Mouse (Mus musculus) hindbrain, postnatal 0 days (tissue): ENCODE measurements around the gene Gm12845. TPM values are rescaled to one million over a fixed set of nuclear protein-coding genes. Genes with fewer than 3 reads are reported as not detected.

Experiments used
- ATAC-seq: fragments of 200-750 bp; cut with Nextera tagmentation; 2 replicates; pipeline ENCODE4 v1.8.0; 2017; ENCODE audit warnings: mild to moderate bottlenecking, moderate TSS enrichment, moderate library complexity
- DNase-seq: peaks from one replicate; pipeline ENCODE4 v3.0.0-alpha.2; 2015; ENCODE audit warnings: low spot score
- H3K27ac ChIP-seq: fragments of 300-500 bp; sonication (generic); 2 replicates; pipeline ENCODE4 v1.5.1; 2014; ENCODE audit warnings: mild to moderate bottlenecking
- H3K27me3 ChIP-seq: fragments of 300-500 bp; sonication (generic); 2 replicates; pipeline ENCODE4 v1.6.1; 2014; ENCODE audit warnings: low read length, mixed read lengths; ENCODE audit not compliant: insufficient read depth
- H3K36me3 ChIP-seq: fragments of 300-500 bp; sonication (generic); 2 replicates; pipeline ENCODE4 v1.6.1; 2014; ENCODE audit warnings: low read length, mixed read lengths; ENCODE audit not compliant: insufficient read depth
- H3K4me1 ChIP-seq: fragments of 300-500 bp; sonication (generic); 2 replicates; pipeline ENCODE4 v1.6.1; 2014; ENCODE audit warnings: antibody characterized with exemption, low read length, mixed read lengths; ENCODE audit not compliant: insufficient read depth
- H3K4me2 ChIP-seq: fragments of 300-500 bp; sonication (generic); 2 replicates; pipeline ENCODE4 v1.6.1; 2014; ENCODE audit warnings: low read depth, mild to moderate bottlenecking, low read length, moderate library complexity, mixed read lengths
- H3K4me3 ChIP-seq: fragments of 300-500 bp; sonication (generic); 2 replicates; pipeline ENCODE4 v1.5.1; 2014; ENCODE audit warnings: low read length
- H3K9ac ChIP-seq: fragments of 300-500 bp; sonication (generic); replicated peaks from 2 replicates; pipeline ENCODE4 v1.6.1; 2014; ENCODE audit warnings: mild to moderate bottlenecking, low read length, moderate library complexity, mixed read lengths
- H3K9me3 ChIP-seq: fragments of 300-500 bp; sonication (generic); 2 replicates; pipeline ENCODE4 v1.6.1; 2016; ENCODE audit warnings: low read length, mixed read lengths
- CTCF ChIP-seq: IDR thresholded peaks from 2 replicates; pipeline ENCODE4 v1.5.1; 2016; ENCODE audit warnings: antibody characterized with exemption, control low read depth, low read depth
- WGBS: fragments of 180-500 bp; shearing (Covaris S2); extraction: QIAGEN DNeasy Blood & Tissue Kit; methylation state at CpG from one replicate; pipeline ENCODE4 v1.1.7; 2014; 5-methylcytosine and 5-hydroxymethylcytosine counted together
- polyA plus RNA-seq: library from polyadenylated mRNA; unstranded; fragments of >200 nt; fragmentation: Nextera tagmentation; extraction: Ambion mirVana; gene quantifications from 2 replicates; pipeline ENCODE4 v1.2.1, GENCODE M21; 2015
- total RNA-seq: library from RNA; depleted of rRNA; stranded (reverse); fragments of >200 nt; gene quantifications from 2 replicates; pipeline ENCODE4 v1.2.3, GENCODE M21; 2014; rRNA removed

Gm12845 gene
- total and polyA plus RNA-seq, 2 experiments from 2014 or later, result not detected

- ATAC-seq (no peak), DNase-seq (no peak)
- no peak overlapping the region for H3K27ac ChIP-seq
- H3K4me2 ChIP-seq, result no peak overlapping the region
- H3K9me3 ChIP-seq, result no peaks in the 10 kb centered on the region
- no peak for TF ChIP-seq CTCF
- no peak overlapping the region for H3K4me3 ChIP-seq
- H3K27me3 ChIP-seq, result no peaks in the 10 kb centered on the region
- H3K4me1 ChIP-seq, result no peaks in the 10 kb centered on the region
- 91% methylated on average over 5 of the region's 5 CpGs for WGBS
- H3K9ac ChIP-seq, result no peak overlapping the region
- H3K36me3 ChIP-seq, result no peaks in the 10 kb centered on the region
Measured at GRCm38 (mm10) chr4:117760151-117760550, 35.9 kb downstream of the Gm12845 start.

- DNase-seq (no peak), ATAC-seq (no peak)
- Histone ChIP-seq H3K9me3 (no peaks in the 10 kb centered on the region), H3K27ac (no peak within 1 kb of the TSS), H3K36me3 (no peaks in the 10 kb centered on the region), H3K9ac (no peak within 1 kb of the TSS), H3K4me2 (no peak within 1 kb of the TSS), H3K4me3 (no peak within 1 kb of the TSS), H3K4me1 (no peaks in the 10 kb centered on the region), H3K27me3 (no peaks in the 10 kb centered on the region)
- 75% methylated on average over 11 of the region's 12 CpGs for WGBS
- TF ChIP-seq CTCF, result no peak
Measured at GRCm38 (mm10) chr4:117765416-117765815, 41.2 kb downstream of the Gm12845 start, which contains the start of gene Klf17. Gene Klf17, minus strand, starts transcription at chr4:117765648.

GRCm38 (mm10) chr4:117770935-117771334, 46.7 kb downstream of the Gm12845 start:
- Histone ChIP-seq H3K4me3 (no peak overlapping the region), H3K36me3 (no peaks in the 10 kb centered on the region), H3K9me3 (no peaks in the 10 kb centered on the region), H3K4me2 (no peak overlapping the region), H3K9ac (no peak overlapping the region), H3K27ac (no peak overlapping the region), H3K4me1 (no peaks in the 10 kb centered on the region), H3K27me3 (no peaks in the 10 kb centered on the region)
- WGBS, result 23% methylated on average over 5 of the region's 5 CpGs
- ATAC-seq, result peak; percentile 59; the same call in 1 of the 2 replicates
- peak; percentile 88 for DNase-seq
- TF ChIP-seq CTCF, result peak; percentile 73

- Histone ChIP-seq H3K27ac (no peak overlapping the region), H3K4me1 (no peaks in the 10 kb centered on the region), H3K4me2 (no peak overlapping the region), H3K9ac (no peak overlapping the region), H3K27me3 (no peaks in the 10 kb centered on the region), H3K4me3 (no peak overlapping the region), H3K9me3 (no peaks in the 10 kb centered on the region), H3K36me3 (no peaks in the 10 kb centered on the region)
- ATAC-seq, result no peak
- no peak for TF ChIP-seq CTCF
- 70% methylated on average over 9 of the region's 9 CpGs for WGBS
- no peak for DNase-seq
Measured at GRCm38 (mm10) chr4:117772960-117773359, 48.7 kb downstream of the Gm12845 start.

Other genes starting within 250 kb of the Gm12845 start
- 119 and 156 TPM in 2 replicates for gene Rnf220, start 227.4 kb upstream of the Gm12845 start, total RNA-seq
- gene Rnf220, start 227.4 kb upstream of the Gm12845 start, polyA plus RNA-seq, result 101 and 105 TPM in 2 replicates
- gene Eri3, start 174.0 kb upstream of the Gm12845 start, total RNA-seq, result 263 and 267 TPM in 2 replicates
- gene Eri3, start 174.0 kb upstream of the Gm12845 start, polyA plus RNA-seq, result 277 and 295 TPM in 2 replicates
- 67.5 and 75.5 TPM in 2 replicates for gene Dmap1, start 42.1 kb upstream of the Gm12845 start, total RNA-seq
- 76.5 and 81.4 TPM in 2 replicates for gene Dmap1, start 42.1 kb upstream of the Gm12845 start, polyA plus RNA-seq
- not detected in 2 replicates for gene Klf17, start 41.2 kb downstream of the Gm12845 start, total RNA-seq
- gene Klf17, start 41.2 kb downstream of the Gm12845 start, polyA plus RNA-seq, result not detected in 2 replicates
- 107 and 132 TPM in 2 replicates for gene Slc6a9, start 110.1 kb downstream of the Gm12845 start, total RNA-seq
- 79.7 and 82.9 TPM in 2 replicates for gene Slc6a9, start 110.1 kb downstream of the Gm12845 start, polyA plus RNA-seq
- gene Ccdc24, start 148.1 kb downstream of the Gm12845 start, total RNA-seq, result 2.0 and 3.4 TPM in 2 replicates
- gene Ccdc24, start 148.1 kb downstream of the Gm12845 start, polyA plus RNA-seq, result 1.7 and 2.2 TPM in 2 replicates
- 286 and 304 TPM in 2 replicates for gene B4galt2, start 159.1 kb downstream of the Gm12845 start, total RNA-seq
- gene B4galt2, start 159.1 kb downstream of the Gm12845 start, polyA plus RNA-seq, result 71.5 and 77.0 TPM in 2 replicates
- 579 and 615 TPM in 2 replicates for gene Atp6v0b, start 162.9 kb downstream of the Gm12845 start, total RNA-seq
- gene Atp6v0b, start 162.9 kb downstream of the Gm12845 start, polyA plus RNA-seq, result 637 and 643 TPM in 2 replicates
- gene Dph2, start 167.6 kb downstream of the Gm12845 start, total RNA-seq, result 21.2 and 24.8 TPM in 2 replicates
- gene Dph2, start 167.6 kb downstream of the Gm12845 start, polyA plus RNA-seq, result 13.5 and 14.1 TPM in 2 replicates
- 51.1 and 52.5 TPM in 2 replicates for gene Ipo13, start 190.6 kb downstream of the Gm12845 start, total RNA-seq
- 48.7 and 50.0 TPM in 2 replicates for gene Ipo13, start 190.6 kb downstream of the Gm12845 start, polyA plus RNA-seq
- gene Artn, start 205.4 kb downstream of the Gm12845 start, total RNA-seq, result 0.65 and 1.0 TPM in 2 replicates
- 0.48 and 0.59 TPM in 2 replicates for gene Artn, start 205.4 kb downstream of the Gm12845 start, polyA plus RNA-seq